Mouse (Mus musculus) cerebellum, adult 2 months (tissue): ENCODE data around the gene Tfpt. TPM values are rescaled to one million over a fixed set of nuclear protein-coding genes. Genes with fewer than 3 reads are reported as not detected.

Experiments used
- DNase-seq, 2 experiments: peaks; one replicate each; pipeline ENCODE4 v3.0.0; 2021
- H3K27ac ChIP-seq: fragments of 200-500 bp; 2 replicates; pipeline ENCODE4 v1.5.1; 2012; ENCODE audit warnings: low read length, control low read depth, inconsistent platforms; ENCODE audit not compliant: insufficient read depth
- H3K27me3 ChIP-seq: fragments of 200-500 bp; 2 replicates; pipeline ENCODE4 v1.6.1; 2012; ENCODE audit warnings: inconsistent platforms, mild to moderate bottlenecking, low read length, moderate library complexity; ENCODE audit not compliant: control insufficient read depth, insufficient read depth
- H3K4me1 ChIP-seq: fragments of 200-500 bp; 2 replicates; pipeline ENCODE4 v1.6.1; 2011; ENCODE audit warnings: low read length; ENCODE audit not compliant: control insufficient read depth, insufficient read depth
- H3K4me3 ChIP-seq: fragments of 200-500 bp; replicated peaks from 2 replicates; pipeline ENCODE3; 2011; ENCODE audit warnings: mild to moderate bottlenecking, low read depth, low read length, control low read depth; ENCODE audit not compliant: insufficient read depth
- CTCF ChIP-seq: fragments of 200-500 bp; IDR thresholded peaks from 2 replicates; pipeline ENCODE4 v1.5.1; 2011; ENCODE audit warnings: low read depth, mild to moderate bottlenecking, control low read depth, low read length, moderate library complexity, borderline replicate concordance; ENCODE audit not compliant: insufficient read depth
- POLR2A ChIP-seq: fragments of 200-500 bp; IDR thresholded peaks from 2 replicates; pipeline ENCODE4 v1.6.1; 2011; ENCODE audit warnings: low read length, control low read depth, borderline replicate concordance; ENCODE audit not compliant: insufficient read depth
- WGBS: fragments of 180-500 bp; shearing (Covaris S2); methylation state at CpG from one replicate; pipeline ENCODE4 v1.1.7; 2018; 5-methylcytosine and 5-hydroxymethylcytosine counted together
- polyA plus RNA-seq: library from polyadenylated mRNA; depleted of rRNA; stranded (reverse); fragments of >200 nt; gene quantifications from 2 replicates; pipeline ENCODE4 v1.2.3, GENCODE M21; 2012

Gene Tfpt
- polyA plus RNA-seq, 1 experiment: 34.5 TPM

DNA sequence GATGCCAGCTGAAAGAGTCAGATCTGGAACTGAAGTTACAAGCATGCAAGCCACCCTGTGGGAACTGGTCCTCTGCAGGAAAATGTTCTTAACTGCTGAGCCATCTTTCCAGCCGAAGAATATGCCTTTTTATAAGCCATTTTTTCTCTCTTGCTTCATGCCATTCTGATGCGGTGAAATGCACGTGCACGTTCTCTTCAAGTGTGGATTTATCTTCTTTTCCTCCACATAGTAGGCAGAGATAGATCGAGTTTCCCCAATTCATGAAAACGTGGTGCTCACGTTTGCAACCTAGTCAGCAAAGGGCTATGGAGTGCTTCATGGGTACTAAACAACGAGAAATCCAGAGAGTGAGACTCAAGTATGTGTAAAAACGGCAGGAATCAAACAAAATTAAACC is 14.1 kb upstream of the Tfpt start:
- Histone ChIP-seq H3K27ac (no peak overlapping the region), H3K4me3 (peak overlapping the region; percentile 45), H3K4me1 (peaks cover 10% of the 10 kb centered on the region; the same call in 1 of the 2 replicates), H3K27me3 (no peaks in the 10 kb centered on the region)
- WGBS: 15% methylated on average over 9 of the region's 9 CpGs
- no peak for DNase-seq
- TF ChIP-seq CTCF (no peak), POLR2A (no peak)

DNA sequence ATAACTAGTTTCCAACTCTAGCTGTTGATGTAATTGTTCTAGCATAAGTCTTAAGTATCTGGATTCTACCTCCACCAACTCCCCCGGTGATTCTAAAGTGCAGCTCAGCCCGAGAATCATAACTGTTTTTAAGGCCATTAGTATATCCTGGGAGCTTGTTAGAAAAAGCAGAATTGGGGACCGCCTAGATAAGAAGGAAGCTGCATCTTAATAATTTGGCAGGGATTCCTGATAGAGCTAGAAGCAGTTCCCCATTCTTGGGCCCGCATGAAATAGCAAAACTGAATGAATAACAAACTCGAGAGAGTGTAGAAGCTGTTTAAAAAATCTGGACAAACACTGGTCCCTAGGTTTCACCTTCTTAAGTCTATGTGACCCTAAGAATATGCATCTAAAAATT is 13.7 kb upstream of the Tfpt start:
- H3K27me3 ChIP-seq: no peaks in the 10 kb centered on the region
- DNase-seq: no peak
- H3K4me3 ChIP-seq: no peak overlapping the region
- 71% methylated on average over 5 of the region's 5 CpGs for WGBS
- H3K27ac ChIP-seq: no peak overlapping the region
- TF ChIP-seq CTCF (no peak), POLR2A (no peak)
- peaks cover 10% of the 10 kb centered on the region; the same call in 1 of the 2 replicates for H3K4me1 ChIP-seq

DNA sequence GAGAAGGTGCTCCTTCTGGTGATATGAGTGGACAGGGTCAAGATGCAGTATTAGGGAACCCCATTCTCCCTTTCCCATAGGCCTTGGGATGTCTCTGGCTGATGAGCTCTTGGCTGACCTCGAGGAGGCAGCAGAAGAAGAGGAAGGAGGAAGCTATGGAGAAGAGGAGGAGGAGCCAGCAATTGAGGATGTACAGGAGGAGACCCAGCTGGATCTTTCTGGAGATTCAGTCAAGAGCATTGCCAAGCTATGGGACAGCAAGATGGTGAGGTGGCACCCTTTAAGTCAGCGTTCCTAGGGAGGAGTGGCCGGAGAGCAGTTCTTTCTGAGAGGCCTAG is 718 bp upstream of the Tfpt start:
- 48% methylated on average over 3 of the region's 3 CpGs for whole genome bisulfite sequencing
- no peak overlapping the region for H3K27ac ChIP-seq
- H3K27me3 ChIP-seq: no peaks in the 10 kb centered on the region
- peaks cover 5% of the 10 kb centered on the region for H3K4me1 ChIP-seq
- H3K4me3 ChIP-seq: peak overlapping the region; percentile 99
- DNase-seq: no peak
- no peak for TF ChIP-seq CTCF
- no peak for TF ChIP-seq POLR2A

DNA sequence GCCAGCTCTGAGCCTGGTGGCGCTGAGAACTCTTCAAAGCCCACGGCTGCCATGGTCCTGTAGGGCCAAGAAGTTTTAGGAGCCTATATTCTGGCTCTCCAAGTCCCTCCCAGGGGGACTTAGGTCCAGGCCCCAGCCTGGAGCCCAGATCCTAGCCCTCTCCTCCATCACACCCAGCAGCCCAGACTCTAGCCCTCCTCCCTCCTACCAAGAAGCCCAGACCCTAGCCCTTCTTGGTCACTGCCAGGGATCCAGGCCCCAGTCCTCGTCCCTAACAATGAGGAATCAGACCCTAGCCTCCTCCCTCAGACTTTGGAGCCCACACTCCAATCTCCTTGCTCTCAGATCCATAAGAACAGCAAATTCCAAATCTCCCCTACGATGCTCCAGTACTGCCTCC is 699 bp downstream of the Tfpt start:
- TF ChIP-seq POLR2A (no peak), CTCF (no peak)
- peak; percentile 23 to 27 for DNase-seq
- H3K4me3 ChIP-seq: peak overlapping the region; percentile 99
- 0 out of 2 replicates have a peak overlapping the region, but pooled peaks have one; percentile 5 for H3K27ac ChIP-seq
- H3K4me1 ChIP-seq: peaks cover 5% of the 10 kb centered on the region
- no peaks in the 10 kb centered on the region for H3K27me3 ChIP-seq
- 36% methylated on average over 4 of the region's 4 CpGs for WGBS

DNA sequence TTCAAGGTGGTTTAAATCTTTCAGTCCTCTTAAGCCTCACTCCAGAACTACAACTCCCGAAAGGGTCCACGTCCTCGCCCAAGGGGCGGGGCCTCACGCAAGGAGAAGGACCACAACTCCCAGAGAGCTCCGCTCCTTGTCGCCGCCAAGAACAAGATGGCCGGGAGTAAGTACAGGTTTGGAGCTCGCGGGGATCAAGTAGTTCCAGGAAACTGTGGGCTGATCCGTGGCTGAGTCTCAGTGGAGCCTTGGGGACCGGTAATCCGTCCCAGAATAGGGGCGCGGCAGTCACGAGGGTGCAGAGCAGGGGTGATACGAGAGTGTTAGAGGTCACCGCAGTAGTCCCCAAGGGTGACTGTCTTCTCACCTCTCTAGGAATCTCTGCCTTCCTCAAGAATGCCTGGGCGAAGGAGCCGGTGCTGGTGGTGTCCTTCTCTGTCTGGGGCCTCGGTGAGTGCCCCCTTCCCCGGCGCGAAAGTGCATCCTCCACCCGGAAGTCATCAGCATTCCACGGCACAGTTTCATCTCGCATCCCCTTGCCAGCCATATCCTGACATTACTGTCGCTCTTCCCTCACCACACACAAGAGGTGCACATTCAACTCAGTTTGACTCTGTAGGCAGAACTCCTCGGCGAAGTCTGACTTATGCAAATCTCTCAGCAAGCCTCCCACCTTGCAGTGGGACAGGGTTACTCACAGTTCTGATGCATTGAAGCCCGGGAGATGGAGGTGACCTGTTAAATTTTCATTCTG is 12.3 kb downstream of the Tfpt start, which contains the start of gene Ndufa3:
Gene Ndufa3 (plus strand): TSS at position 132 of the 754 bp plus-strand sequence.
- Histone ChIP-seq H3K4me1 (no peaks in the 10 kb centered on the region), H3K27ac (peak within 1 kb of the TSS; percentile 80), H3K4me3 (peak within 1 kb of the TSS; percentile 97), H3K27me3 (no peaks in the 10 kb centered on the region)
- TF ChIP-seq POLR2A: peak; percentile 87; the same call in 1 of the 2 replicates
- no peak for TF ChIP-seq CTCF
- WGBS: under 1% methylated on average over 32 of the region's 32 CpGs
- peak; percentile 87 to 92 for DNase-seq

DNA sequence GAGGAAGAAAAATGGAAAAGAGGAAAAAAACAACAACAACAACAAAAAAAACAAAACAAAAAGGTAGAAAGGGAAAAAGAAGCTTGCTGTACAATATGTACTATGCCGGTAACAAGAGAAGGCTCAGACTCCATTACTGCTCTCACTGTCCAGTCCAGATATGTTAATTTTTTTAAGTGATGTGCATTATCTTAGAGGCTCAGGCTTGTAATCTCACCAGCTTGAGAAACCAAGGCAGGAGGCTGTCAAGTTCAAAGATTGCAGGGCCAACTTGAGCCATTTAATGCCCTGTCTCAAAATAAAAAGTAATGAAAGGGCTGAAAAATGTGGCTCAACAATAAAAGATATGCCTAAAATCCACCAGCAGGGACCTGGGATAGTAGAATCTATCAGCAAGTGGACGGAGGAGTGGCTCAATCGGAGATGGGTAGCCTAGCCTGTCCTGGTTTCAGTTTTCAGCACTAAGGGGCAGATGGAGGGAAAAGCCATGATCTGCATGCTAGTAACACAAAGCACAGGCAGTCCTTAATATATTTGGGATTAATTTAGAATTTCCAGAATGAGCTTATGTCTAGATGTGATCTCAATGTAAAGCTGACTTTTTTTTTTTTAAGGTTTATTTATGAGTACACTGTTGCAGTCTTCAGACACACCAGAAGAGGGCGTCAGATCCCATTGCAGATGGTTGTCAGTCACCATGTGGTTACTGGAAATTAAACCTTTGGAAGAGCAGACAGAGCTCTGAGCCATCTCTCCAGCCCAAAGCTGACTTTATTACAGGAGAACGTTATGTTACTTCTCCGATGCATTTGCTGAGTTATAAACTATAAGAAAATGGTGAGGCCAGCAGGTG is 13.1 kb downstream of the Tfpt start:
- TF ChIP-seq CTCF (peak; percentile 54; the same call in 1 of the 2 replicates), POLR2A (no peak)
- no peak for DNase-seq
- Histone ChIP-seq H3K27me3 (no peaks in the 10 kb centered on the region), H3K4me1 (no peaks in the 10 kb centered on the region), H3K27ac (no peak overlapping the region), H3K4me3 (no peak overlapping the region)
- 35% methylated on average over 6 of the region's 6 CpGs for WGBS

DNA sequence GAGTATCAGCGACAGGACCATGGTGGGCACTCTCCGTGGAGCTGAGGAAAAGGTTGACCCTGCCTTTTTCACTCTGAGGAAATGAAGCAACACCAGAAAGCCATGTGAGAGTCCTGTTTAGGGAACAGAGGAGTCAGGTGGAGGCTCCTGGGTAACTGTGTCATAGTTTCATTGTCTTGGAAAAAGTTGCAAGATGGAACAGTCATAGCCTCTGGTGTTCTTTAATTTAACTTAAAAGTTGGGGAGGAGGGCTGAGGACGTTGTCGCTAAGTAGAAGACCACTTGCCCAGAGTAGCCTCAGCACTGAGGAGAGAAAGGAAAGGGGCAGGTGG is 13.7 kb downstream of the Tfpt start, which contains the start of gene Oscar:
Gene Oscar (minus strand): TSS at position 101 of the 332 bp plus-strand sequence.
- no peak for TF ChIP-seq POLR2A
- TF ChIP-seq CTCF: no peak
- DNase-seq: no peak
- Histone ChIP-seq H3K4me1 (no peaks in the 10 kb centered on the region), H3K27me3 (no peaks in the 10 kb centered on the region), H3K4me3 (no peak within 1 kb of the TSS), H3K27ac (no peak within 1 kb of the TSS)
- 82% methylated on average over 4 of the region's 4 CpGs for WGBS

DNA sequence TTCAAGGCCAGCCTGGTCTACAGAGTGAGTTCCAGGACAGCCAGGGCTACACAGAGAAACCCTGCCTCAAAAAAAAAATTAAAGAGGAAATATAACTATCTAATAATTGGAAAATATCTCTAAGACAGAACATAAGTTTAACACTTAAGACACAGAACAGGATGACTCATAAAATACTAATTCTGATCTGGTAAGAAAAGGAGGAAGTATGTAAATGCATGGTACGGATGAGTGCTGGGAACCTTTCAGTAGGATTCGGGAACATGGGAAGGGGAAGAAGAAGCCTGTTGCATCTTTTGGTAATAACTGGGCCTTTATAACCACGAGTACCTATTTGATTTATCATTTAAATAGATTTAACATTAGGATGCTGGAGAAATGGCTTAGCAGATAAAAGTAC is 15.7 kb downstream of the Tfpt start:
- no peak for TF ChIP-seq POLR2A
- TF ChIP-seq CTCF: no peak
- H3K27me3 ChIP-seq: no peaks in the 10 kb centered on the region
- no peak for DNase-seq
- no peak overlapping the region for H3K27ac ChIP-seq
- WGBS: 68% methylated on average over 3 of the region's 3 CpGs
- H3K4me3 ChIP-seq: no peak overlapping the region
- no peaks in the 10 kb centered on the region for H3K4me1 ChIP-seq

DNA sequence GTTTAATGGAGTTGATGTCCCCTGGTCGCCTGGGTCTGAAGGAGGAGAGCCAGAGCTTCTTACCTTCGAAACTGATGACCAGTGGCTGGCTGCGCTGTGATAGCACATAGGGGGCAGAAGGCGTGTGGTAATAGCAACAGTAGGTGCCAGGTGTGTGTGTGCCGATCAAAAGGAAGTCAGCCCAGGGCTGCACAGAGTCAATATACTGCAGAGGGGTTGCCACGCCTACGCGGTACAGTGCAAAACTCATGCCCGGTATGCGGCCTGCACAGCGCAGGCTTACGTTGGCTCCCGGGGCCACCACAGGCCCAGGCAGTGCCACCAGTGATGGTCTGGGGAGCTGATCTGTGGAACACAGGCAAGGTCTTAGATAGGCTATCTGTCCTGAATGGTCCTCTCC is 18.7 kb downstream of the Tfpt start:
- Histone ChIP-seq H3K4me1 (no peaks in the 10 kb centered on the region), H3K27me3 (no peaks in the 10 kb centered on the region), H3K27ac (no peak overlapping the region), H3K4me3 (no peak overlapping the region)
- DNase-seq: no peak
- TF ChIP-seq POLR2A (no peak), CTCF (no peak)
- 88% methylated on average over 13 of the region's 13 CpGs for WGBS
